Mouse (Mus musculus): ENCODE data around the gene Acmsd. TPM values are rescaled to one million over a fixed set of nuclear protein-coding genes. Genes with fewer than 3 reads are reported as not detected.

Gene Acmsd
- polyA plus RNA-seq, 1 experiment from 2014 or later = 0.20 TPM

- Histone ChIP-seq H3K27ac (no peak overlapping the region), H3K4me1 (peaks cover 54% of the 10 kb centered on the region), H3K4me2 (no peak overlapping the region), H3K27me3 (no peaks in the 10 kb centered on the region), H3K36me3 (replicated peaks) (peaks cover 8% of the 10 kb centered on the region), H3K4me3 (replicated peaks) (no peak overlapping the region), H3K9me3 (no peaks in the 10 kb centered on the region), H3K9ac (no peak overlapping the region)
- WGBS = 23% methylated on average over 3 of the region's 3 CpGs
- ATAC-seq (ENCODE audit: low FRiP score) = no peak
Observed at GRCm38 (mm10) chr1:127780142-127780541, 50.9 kb downstream of the Acmsd start.

GRCm38 (mm10) chr1:127780849-127781248 is 51.6 kb downstream of the Acmsd start:
- Histone ChIP-seq H3K27me3 (no peaks in the 10 kb centered on the region), H3K4me2 (no peak overlapping the region), H3K9me3 (no peaks in the 10 kb centered on the region), H3K9ac (no peak overlapping the region), H3K36me3 (replicated peaks) (peaks cover 8% of the 10 kb centered on the region), H3K27ac (no peak overlapping the region), H3K4me3 (replicated peaks) (no peak overlapping the region), H3K4me1 (peaks cover 50% of the 10 kb centered on the region)
- WGBS = 60% methylated on average over 2 of the region's 2 CpGs
- ATAC-seq (ENCODE audit: low FRiP score) = no peak

GRCm38 (mm10) chr1:127783862-127784261 is 54.6 kb downstream of the Acmsd start:
- Histone ChIP-seq H3K9me3 (no peaks in the 10 kb centered on the region), H3K4me1 (peaks cover 36% of the 10 kb centered on the region), H3K27me3 (no peaks in the 10 kb centered on the region), H3K36me3 (replicated peaks) (peaks cover 4% of the 10 kb centered on the region; the same call in 1 of the 2 replicates), H3K4me3 (replicated peaks) (no peak overlapping the region), H3K9ac (no peak overlapping the region), H3K27ac (no peak overlapping the region), H3K4me2 (no peak overlapping the region)
- ATAC-seq (ENCODE audit: low FRiP score) = no peak

- Histone ChIP-seq H3K4me2 (no peak overlapping the region), H3K9ac (no peak overlapping the region), H3K27ac (no peak overlapping the region), H3K27me3 (no peaks in the 10 kb centered on the region), H3K4me1 (peaks cover 21% of the 10 kb centered on the region), H3K4me3 (replicated peaks) (no peak overlapping the region), H3K9me3 (no peaks in the 10 kb centered on the region), H3K36me3 (replicated peaks) (peaks cover 4% of the 10 kb centered on the region; the same call in 1 of the 2 replicates)
- no peak for ATAC-seq (ENCODE audit: low FRiP score)
- WGBS = 77% methylated on average over 1 of the region's 1 CpGs
Observed at GRCm38 (mm10) chr1:127785882-127786281, 56.7 kb downstream of the Acmsd start.

GRCm38 (mm10) chr1:127788943-127789342 is 59.7 kb downstream of the Acmsd start:
- Histone ChIP-seq H3K9me3 (no peaks in the 10 kb centered on the region), H3K27ac (no peak overlapping the region), H3K36me3 (replicated peaks) (peaks cover 11% of the 10 kb centered on the region; the same call in 1 of the 2 replicates), H3K9ac (no peak overlapping the region), H3K4me3 (replicated peaks) (no peak overlapping the region), H3K4me2 (no peak overlapping the region), H3K4me1 (no peaks in the 10 kb centered on the region), H3K27me3 (no peaks in the 10 kb centered on the region)
- 85% methylated on average over 6 of the region's 6 CpGs for WGBS
- no peak for ATAC-seq (ENCODE audit: low FRiP score)

GRCm38 (mm10) chr1:127793459-127793858 is 64.2 kb downstream of the Acmsd start:
- no peak overlapping the region for H3K27ac ChIP-seq

DNA sequence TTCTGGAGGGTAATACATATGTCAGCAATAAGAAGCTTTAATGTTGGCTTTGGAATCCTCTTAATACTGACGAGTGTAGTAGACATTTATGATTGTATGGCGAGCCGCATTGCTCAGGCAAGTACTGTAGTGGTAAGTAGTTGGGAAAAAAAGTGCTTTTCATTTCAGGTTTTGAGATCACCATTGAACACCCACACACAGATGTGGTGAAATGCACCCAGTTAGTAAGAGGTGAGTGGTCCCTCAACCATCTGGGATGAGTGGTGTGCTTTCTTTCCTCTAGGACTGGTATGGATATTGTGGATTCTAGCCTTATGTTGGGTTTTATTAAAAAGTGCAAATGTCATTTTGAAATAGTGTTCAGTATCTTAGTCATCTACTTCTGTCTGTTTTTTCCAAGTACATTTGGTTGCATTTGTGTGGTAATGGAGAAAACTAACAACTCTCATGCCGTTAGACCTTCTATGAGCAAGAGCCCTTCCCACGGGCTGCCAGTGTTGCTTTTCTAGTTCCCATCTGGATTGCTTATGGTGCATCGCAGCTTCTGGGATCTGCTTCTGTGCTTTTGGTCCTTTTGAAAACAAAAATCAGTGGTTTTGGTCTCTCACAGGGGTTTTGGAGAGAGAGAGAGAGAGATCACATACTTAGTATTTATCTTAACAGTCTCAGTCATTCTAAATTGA is 66.0 kb downstream of the Acmsd start:
- H3K4me3 ChIP-seq (replicated peaks) = no peak overlapping the region
- H3K27me3 ChIP-seq = no peaks in the 10 kb centered on the region
- H3K9ac ChIP-seq = no peak overlapping the region
- no peaks in the 10 kb centered on the region for H3K9me3 ChIP-seq
- ATAC-seq (ENCODE audit: low FRiP score) = no peak
- no peaks in the 10 kb centered on the region for H3K4me1 ChIP-seq
- H3K27ac ChIP-seq = no peak overlapping the region
- H3K36me3 ChIP-seq (replicated peaks) = peaks cover 27% of the 10 kb centered on the region
- no peak overlapping the region for H3K4me2 ChIP-seq
- 94% methylated on average over 6 of the region's 6 CpGs for WGBS

More at GRCm38 (mm10) chr1:127793459-127793858, 64.2 kb downstream of the Acmsd start:
- ATAC-seq (ENCODE audit: low FRiP score) = no peak
- 96% methylated on average over 1 of the region's 1 CpGs for WGBS
- peaks cover 17% of the 10 kb centered on the region for H3K36me3 ChIP-seq (replicated peaks)
- H3K4me1 ChIP-seq = no peaks in the 10 kb centered on the region
- H3K4me2 ChIP-seq = no peak overlapping the region
- no peaks in the 10 kb centered on the region for H3K27me3 ChIP-seq
- no peak overlapping the region for H3K4me3 ChIP-seq (replicated peaks)
- H3K9ac ChIP-seq = no peak overlapping the region
- H3K9me3 ChIP-seq = no peaks in the 10 kb centered on the region

DNA sequence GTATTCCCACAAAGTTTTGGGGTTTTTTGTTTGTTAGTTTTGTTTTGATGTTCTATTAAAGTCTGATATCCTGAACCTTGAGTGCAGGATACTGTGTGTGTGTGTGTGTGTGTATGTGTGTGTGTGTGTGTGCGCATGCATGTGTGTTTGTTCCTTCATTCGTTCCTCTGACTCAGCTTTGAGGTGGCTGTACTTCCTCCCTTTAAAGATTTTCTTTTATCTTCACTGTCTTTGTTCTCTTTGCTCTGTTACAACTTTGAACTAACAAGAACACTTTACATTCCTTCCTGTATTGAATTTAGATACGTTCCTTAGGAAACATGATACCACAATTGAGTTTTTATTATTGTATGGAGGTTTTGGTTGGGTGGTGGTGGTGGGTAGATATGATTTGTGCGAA is 67.1 kb downstream of the Acmsd start:
- no peak for ATAC-seq (ENCODE audit: low FRiP score)
- Histone ChIP-seq H3K27me3 (no peaks in the 10 kb centered on the region), H3K9me3 (no peaks in the 10 kb centered on the region), H3K4me3 (replicated peaks) (no peak overlapping the region), H3K4me2 (no peak overlapping the region), H3K4me1 (no peaks in the 10 kb centered on the region), H3K36me3 (replicated peaks) (peaks cover 27% of the 10 kb centered on the region), H3K9ac (no peak overlapping the region), H3K27ac (no peak overlapping the region)
- WGBS = 78% methylated on average over 4 of the region's 4 CpGs

GRCm38 (mm10) chr1:127796752-127797151 is 67.5 kb downstream of the Acmsd start:
- Histone ChIP-seq H3K36me3 (replicated peaks) (peaks cover 31% of the 10 kb centered on the region), H3K4me1 (no peaks in the 10 kb centered on the region), H3K27ac (no peak overlapping the region), H3K27me3 (no peaks in the 10 kb centered on the region), H3K9me3 (no peaks in the 10 kb centered on the region), H3K4me2 (no peak overlapping the region), H3K9ac (no peak overlapping the region), H3K4me3 (replicated peaks) (no peak overlapping the region)
- 81% methylated on average over 1 of the region's 1 CpGs for WGBS
- no peak for ATAC-seq (ENCODE audit: low FRiP score)

DNA sequence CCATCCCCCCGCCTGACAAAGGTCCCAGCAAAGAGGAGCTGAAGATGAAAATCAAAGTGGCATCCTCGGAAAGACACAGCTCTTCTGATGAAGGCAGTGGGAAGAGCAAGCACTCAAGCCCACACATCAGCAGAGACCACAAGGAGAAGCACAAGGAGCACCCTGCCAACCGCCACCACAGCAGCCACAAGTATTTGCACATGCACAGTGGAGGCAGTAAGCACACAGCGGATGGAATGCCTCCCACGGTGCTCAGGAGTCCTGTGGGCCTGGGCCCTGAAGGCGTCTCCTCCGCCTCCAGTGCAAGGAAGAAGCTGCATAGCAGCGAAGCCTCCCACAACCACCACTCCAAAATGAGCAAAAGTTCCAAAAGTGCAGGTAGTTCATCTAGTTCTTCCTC is 73.7 kb downstream of the Acmsd start:
- H3K4me1 ChIP-seq = no peaks in the 10 kb centered on the region
- peaks cover 54% of the 10 kb centered on the region for H3K36me3 ChIP-seq (replicated peaks)
- no peak for ATAC-seq (ENCODE audit: low FRiP score)
- no peaks in the 10 kb centered on the region for H3K9me3 ChIP-seq
- no peak overlapping the region for H3K4me3 ChIP-seq (replicated peaks)
- no peak overlapping the region for H3K4me2 ChIP-seq
- H3K27ac ChIP-seq = no peak overlapping the region
- no peak overlapping the region for H3K9ac ChIP-seq
- WGBS = 87% methylated on average over 8 of the region's 8 CpGs
- no peaks in the 10 kb centered on the region for H3K27me3 ChIP-seq

DNA sequence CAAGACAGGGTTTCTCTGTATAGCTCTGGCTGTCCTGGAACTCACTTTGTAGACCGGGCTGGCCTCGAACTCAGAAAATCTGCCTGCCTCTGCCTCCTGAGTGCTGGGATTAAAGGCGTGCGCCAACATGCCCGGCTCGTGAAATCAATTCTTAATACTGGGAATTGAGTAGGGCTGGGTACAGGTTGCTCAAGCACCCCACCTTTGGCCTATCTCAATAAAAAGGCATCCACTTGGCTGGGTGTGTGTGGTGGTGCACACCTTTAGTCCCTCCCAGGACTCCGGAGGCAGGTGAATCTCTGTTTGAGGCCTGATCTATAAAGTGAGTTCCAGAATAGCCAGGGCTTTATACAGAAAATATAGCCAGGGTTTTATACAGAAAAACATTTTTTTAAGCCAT is 79.5 kb downstream of the Acmsd start:
- Histone ChIP-seq H3K36me3 (replicated peaks) (peaks cover 21% of the 10 kb centered on the region), H3K4me2 (no peak overlapping the region), H3K9ac (no peak overlapping the region), H3K27ac (no peak overlapping the region), H3K4me3 (replicated peaks) (no peak overlapping the region), H3K9me3 (no peaks in the 10 kb centered on the region), H3K27me3 (no peaks in the 10 kb centered on the region), H3K4me1 (no peaks in the 10 kb centered on the region; the same call in 1 of the 2 replicates)
- no peak for ATAC-seq (ENCODE audit: low FRiP score)
- 93% methylated on average over 7 of the region's 7 CpGs for WGBS

- ATAC-seq (ENCODE audit: low FRiP score) = no peak
- Histone ChIP-seq H3K36me3 (replicated peaks) (no peaks in the 10 kb centered on the region), H3K4me2 (no peak overlapping the region), H3K27ac (no peak overlapping the region), H3K27me3 (no peaks in the 10 kb centered on the region), H3K9me3 (no peaks in the 10 kb centered on the region), H3K4me3 (replicated peaks) (no peak overlapping the region), H3K9ac (no peak overlapping the region), H3K4me1 (no peaks in the 10 kb centered on the region; the same call in 1 of the 2 replicates)
- WGBS = 87% methylated on average over 7 of the region's 7 CpGs
Observed at GRCm38 (mm10) chr1:127812929-127813328, 83.7 kb downstream of the Acmsd start.

- H3K4me3 ChIP-seq (replicated peaks) = no peak overlapping the region
- WGBS = 90% methylated on average over 6 of the region's 6 CpGs
- H3K9ac ChIP-seq = no peak overlapping the region
- H3K27me3 ChIP-seq = no peaks in the 10 kb centered on the region
- no peaks in the 10 kb centered on the region; the same call in 1 of the 2 replicates for H3K4me1 ChIP-seq
- no peaks in the 10 kb centered on the region for H3K9me3 ChIP-seq
- no peak overlapping the region for H3K27ac ChIP-seq
- H3K4me2 ChIP-seq = no peak overlapping the region
- no peaks in the 10 kb centered on the region for H3K36me3 ChIP-seq (replicated peaks)
- no peak for ATAC-seq (ENCODE audit: low FRiP score)
Observed at GRCm38 (mm10) chr1:127816381-127816780, 87.2 kb downstream of the Acmsd start.

Measured in forebrain, embryonic 12.5 days (tissue).